26 mouse cellular contexts compared by ENCODE assay signal in the genomic region with DNA sequence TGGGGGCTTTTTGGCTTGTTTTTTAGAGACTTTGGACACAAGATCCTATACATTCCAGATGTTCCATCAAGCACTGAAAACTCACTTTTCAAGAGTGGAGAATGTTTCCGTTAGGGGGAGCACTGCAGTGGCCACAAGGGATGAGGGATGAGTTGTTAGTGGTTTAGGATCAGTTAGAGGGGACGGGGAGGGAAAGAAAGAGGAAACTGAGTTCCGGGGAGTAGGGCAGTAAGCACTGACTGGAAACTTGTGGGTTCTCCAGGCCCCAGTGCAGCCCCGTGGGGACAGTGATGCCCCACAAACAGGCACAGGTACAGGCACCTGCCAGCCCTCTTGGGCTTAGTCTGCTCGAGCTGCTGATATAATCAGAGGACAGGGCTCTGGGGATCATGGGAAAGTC. TPM values are rescaled to one million over a fixed set of nuclear protein-coding genes. Genes with fewer than 3 reads are reported as not detected.
DNase-seq lines count a peak whose midpoint lies in the region; ATAC-seq lines count a peak whose summit lies in the region.
"Had no signal": no experiment of that assay in that cellular context is flagged by ENCODE, and none has a peak within 500 bp of the region (broad histone marks: within the 10 kb centered on the region; RNA-seq: fewer than 3 reads in every experiment).

No protein-coding gene starts in this region.

- H3K27ac ChIP-seq in midbrain, embryonic 10.5 days (replicated peaks) = peak overlapping the region; percentile 55
- no peak overlapping the region for H3K27ac ChIP-seq in midbrain, embryonic 15.5 days
- H3K27ac ChIP-seq: embryonic facial prominence, embryonic 13.5 days; embryonic facial prominence, embryonic 15.5 days; forebrain, embryonic 10.5 days; forebrain, embryonic 12.5 days had no signal

- H3K4me1 ChIP-seq in midbrain, embryonic 10.5 days = peaks cover 31% of the 10 kb centered on the region
- peaks cover 4% of the 10 kb centered on the region; the same call in 1 of the 2 replicates for H3K4me1 ChIP-seq in midbrain, embryonic 15.5 days
- H3K4me1 ChIP-seq: embryonic facial prominence, embryonic 13.5 days; embryonic facial prominence, embryonic 15.5 days had no signal

- peaks cover 29% of the 10 kb centered on the region for H3K36me3 ChIP-seq in midbrain, embryonic 10.5 days
- no peaks in the 10 kb centered on the region; the same call in 1 of the 2 replicates for H3K36me3 ChIP-seq in midbrain, embryonic 15.5 days (replicated peaks)
- H3K36me3 ChIP-seq: G1E had no signal

- H3K27me3 ChIP-seq in midbrain, embryonic 10.5 days (ENCODE audit: low read depth, poor library complexity, severe bottlenecking) = no peaks in the 10 kb centered on the region
- H3K27me3 ChIP-seq in midbrain, embryonic 15.5 days (replicated peaks) = no peaks in the 10 kb centered on the region
- H3K27me3 ChIP-seq: embryonic facial prominence, embryonic 13.5 days; embryonic facial prominence, embryonic 15.5 days; forebrain, embryonic 12.5 days; Patski had no signal

- H3K4me3 ChIP-seq in midbrain, embryonic 10.5 days = no peak overlapping the region
- H3K4me3 ChIP-seq in midbrain, embryonic 15.5 days = no peak overlapping the region
- H3K4me3 ChIP-seq: embryonic facial prominence, embryonic 13.5 days; embryonic facial prominence, embryonic 15.5 days; erythroblast, embryonic 14.5 days; forebrain, embryonic 10.5 days; forebrain, embryonic 12.5 days had no signal

- no peak overlapping the region for H3K9ac ChIP-seq in midbrain, embryonic 15.5 days
- H3K9ac ChIP-seq: embryonic facial prominence, embryonic 13.5 days; embryonic facial prominence, embryonic 15.5 days; forebrain, embryonic 12.5 days had no signal

- H3K9me3 ChIP-seq in midbrain, embryonic 10.5 days (replicated peaks) = no peaks in the 10 kb centered on the region
- no peaks in the 10 kb centered on the region for H3K9me3 ChIP-seq in midbrain, embryonic 15.5 days
- H3K9me3 ChIP-seq: embryonic facial prominence, embryonic 13.5 days; embryonic facial prominence, embryonic 15.5 days; forebrain, embryonic 10.5 days; forebrain, embryonic 12.5 days had no signal

- WGBS in midbrain, embryonic 10.5 days = 84% methylated on average over 5 of the region's 5 CpGs
- WGBS in midbrain, embryonic 15.5 days = 80% methylated on average over 5 of the region's 5 CpGs

- ATAC-seq in midbrain, embryonic 15.5 days (replicated peaks) = no peak
- peak; percentile 57 for ATAC-seq in common myeloid progenitor, adult 5-6 weeks (replicated peaks; ENCODE audit: low read depth, poor library complexity, severe bottlenecking)
- peak; percentile 60 for ATAC-seq in megakaryocyte progenitor cell, adult 5-6 weeks (replicated peaks; ENCODE audit: poor library complexity)
- ATAC-seq: activated CD4-positive, CD25-positive, alpha-beta regulatory T cell, adult 4 months; forebrain, embryonic 14.5 days; forebrain, embryonic 16.5 days; Patski had no signal

- no peak for DNase-seq in midbrain, embryonic 10.5 days (ENCODE audit: low spot score)
- DNase-seq in kidney, postnatal 36 days = no peak
- DNase-seq in lung, adult 18-20 months = no peak
- DNase-seq: adrenal gland, adult 8-10 months; adrenal gland, postnatal 14 days; adrenal gland, postnatal 36 days; cerebellum, adult 11-12 months; cerebellum, adult 2 months; cerebellum, adult 9-10 months; cerebellum, postnatal 10 days; cerebellum, postnatal 25 days; embryo, embryonic 11 days had no signal

- no peak overlapping the region for H3K4me2 ChIP-seq in midbrain, embryonic 15.5 days
- H3K4me2 ChIP-seq: embryonic facial prominence, embryonic 13.5 days; embryonic facial prominence, embryonic 15.5 days; forebrain, embryonic 12.5 days had no signal

RNA-seq across cellular contexts. Expression of a gene that starts 55.6 kb away (rescaled TPM):
- 13.3 and 13.6 TPM in 2 replicates for polyA plus RNA-seq in midbrain, embryonic 10.5 days (2016; fragmentation: Nextera tagmentation; extraction: Ambion mirVana)
- 8.1 and 8.5 TPM in 2 replicates for polyA plus RNA-seq in midbrain, embryonic 15.5 days (2015; fragmentation: Nextera tagmentation; extraction: Ambion mirVana)
- total RNA-seq in common myeloid progenitor, adult 5-6 weeks (2017) = 0.39 and 0.41 TPM in 2 replicates
- total RNA-seq in megakaryocyte progenitor cell, adult 5-6 weeks (2015) = 0.47 TPM in 1 of 2 replicates, not detected in the other
- total RNA-seq in megakaryocyte progenitor cell, adult 5-6 weeks (2017) = 0.41 and 0.87 TPM in 2 replicates
- polyA plus RNA-seq: C2C12, G1E had no signal
